Mouse (Mus musculus): ENCODE results near the gene Casz1. TPM values are rescaled to one million over a fixed set of nuclear protein-coding genes. Genes with fewer than 3 reads are reported as not detected.

The Casz1 gene
- polyA plus RNA-seq, 1 experiment from 2014 or later = 12.3 TPM

GRCm38 (mm10) chr4:148912134-148912533, 107.9 kb downstream of the Casz1 start:
- WGBS = 64% methylated on average over 7 of the region's 7 CpGs
- no peak for ATAC-seq (ENCODE audit: low FRiP score)
- H3K36me3 ChIP-seq = no peaks in the 10 kb centered on the region
- no peak overlapping the region for H3K9ac ChIP-seq (replicated peaks)
- H3K4me2 ChIP-seq = no peak overlapping the region
- no peak overlapping the region for H3K4me3 ChIP-seq (replicated peaks)
- peaks cover 28% of the 10 kb centered on the region for H3K27me3 ChIP-seq (replicated peaks)
- H3K4me1 ChIP-seq = peaks cover 68% of the 10 kb centered on the region
- H3K27ac ChIP-seq (replicated peaks) = peak overlapping the region; percentile 20; the same call in 1 of the 2 replicates
- no peaks in the 10 kb centered on the region for H3K9me3 ChIP-seq (replicated peaks)

GRCm38 (mm10) chr4:148912826-148913590, 108.8 kb downstream of the Casz1 start:
- Histone ChIP-seq H3K27me3 (replicated peaks) (peaks cover 33% of the 10 kb centered on the region), H3K4me2 (no peak overlapping the region), H3K9ac (replicated peaks) (no peak overlapping the region), H3K4me1 (peaks cover 69% of the 10 kb centered on the region), H3K36me3 (no peaks in the 10 kb centered on the region), H3K27ac (replicated peaks) (no peak overlapping the region; the same call in 1 of the 2 replicates), H3K9me3 (replicated peaks) (no peaks in the 10 kb centered on the region), H3K4me3 (replicated peaks) (no peak overlapping the region)
- WGBS = 63% methylated on average over 8 of the region's 8 CpGs
- ATAC-seq (ENCODE audit: low FRiP score) = no peak

- Histone ChIP-seq H3K4me1 (peaks cover 72% of the 10 kb centered on the region), H3K27ac (replicated peaks) (peak overlapping the region; percentile 71), H3K27me3 (replicated peaks) (peaks cover 43% of the 10 kb centered on the region), H3K9ac (replicated peaks) (0 out of 2 replicates have a peak overlapping the region, but pooled peaks have one; percentile 17), H3K36me3 (no peaks in the 10 kb centered on the region), H3K9me3 (replicated peaks) (no peaks in the 10 kb centered on the region), H3K4me2 (peak overlapping the region; percentile 13; the same call in 1 of the 2 replicates), H3K4me3 (replicated peaks) (no peak overlapping the region)
- peak; percentile 15 for ATAC-seq (ENCODE audit: low FRiP score)
- WGBS = 26% methylated on average over 10 of the region's 10 CpGs
Observed at GRCm38 (mm10) chr4:148914863-148915622, 110.8 kb downstream of the Casz1 start.

- no peak overlapping the region for H3K4me3 ChIP-seq (replicated peaks)
- no peak overlapping the region for H3K4me2 ChIP-seq
- no peak for ATAC-seq (ENCODE audit: low FRiP score)
- H3K36me3 ChIP-seq = no peaks in the 10 kb centered on the region
- WGBS = 50% methylated on average over 15 of the region's 15 CpGs
- peak overlapping the region; percentile 71 for H3K27ac ChIP-seq (replicated peaks)
- no peaks in the 10 kb centered on the region for H3K9me3 ChIP-seq (replicated peaks)
- peaks cover 40% of the 10 kb centered on the region for H3K27me3 ChIP-seq (replicated peaks)
- H3K4me1 ChIP-seq = peaks cover 77% of the 10 kb centered on the region
- no peak overlapping the region; the same call in 1 of the 2 replicates for H3K9ac ChIP-seq (replicated peaks)
Observed at GRCm38 (mm10) chr4:148915849-148916248, 111.6 kb downstream of the Casz1 start.

GRCm38 (mm10) chr4:148918707-148919447, 114.6 kb downstream of the Casz1 start:
- Histone ChIP-seq H3K27ac (replicated peaks) (peak overlapping the region; percentile 70), H3K4me3 (replicated peaks) (no peak overlapping the region), H3K27me3 (replicated peaks) (peaks cover 36% of the 10 kb centered on the region), H3K9ac (replicated peaks) (no peak overlapping the region), H3K4me2 (no peak overlapping the region), H3K36me3 (no peaks in the 10 kb centered on the region), H3K9me3 (replicated peaks) (no peaks in the 10 kb centered on the region), H3K4me1 (peaks cover 94% of the 10 kb centered on the region)
- WGBS = 39% methylated on average over 15 of the region's 15 CpGs
- no peak for ATAC-seq (ENCODE audit: low FRiP score)

- Histone ChIP-seq H3K27me3 (replicated peaks) (peaks cover 45% of the 10 kb centered on the region), H3K9me3 (replicated peaks) (no peaks in the 10 kb centered on the region), H3K4me1 (peaks cover 97% of the 10 kb centered on the region), H3K27ac (replicated peaks) (peak overlapping the region; percentile 70), H3K4me3 (replicated peaks) (no peak overlapping the region), H3K36me3 (no peaks in the 10 kb centered on the region), H3K4me2 (no peak overlapping the region), H3K9ac (replicated peaks) (no peak overlapping the region)
- 32% methylated on average over 11 of the region's 11 CpGs for WGBS
- no peak for ATAC-seq (ENCODE audit: low FRiP score)
Observed at GRCm38 (mm10) chr4:148920610-148921009, 116.4 kb downstream of the Casz1 start.

GRCm38 (mm10) chr4:148922221-148922700, 118.0 kb downstream of the Casz1 start:
- peaks cover 100% of the 10 kb centered on the region for H3K4me1 ChIP-seq
- H3K27ac ChIP-seq (replicated peaks) = peak overlapping the region; percentile 74
- H3K4me3 ChIP-seq (replicated peaks) = no peak overlapping the region
- H3K27me3 ChIP-seq (replicated peaks) = peaks cover 37% of the 10 kb centered on the region
- H3K9me3 ChIP-seq (replicated peaks) = no peaks in the 10 kb centered on the region
- no peaks in the 10 kb centered on the region for H3K36me3 ChIP-seq
- peak; percentile 25; the same call in 1 of the 2 replicates for ATAC-seq (ENCODE audit: low FRiP score)
- 0 out of 2 replicates have a peak overlapping the region, but pooled peaks have one; percentile 17 for H3K9ac ChIP-seq (replicated peaks)
- peak overlapping the region; percentile 42 for H3K4me2 ChIP-seq
- WGBS = 5% methylated on average over 16 of the region's 16 CpGs

GRCm38 (mm10) chr4:148923414-148923813, 119.2 kb downstream of the Casz1 start:
- H3K36me3 ChIP-seq = no peaks in the 10 kb centered on the region
- ATAC-seq (ENCODE audit: low FRiP score) = no peak
- H3K9ac ChIP-seq (replicated peaks) = no peak overlapping the region
- peak overlapping the region; percentile 74 for H3K27ac ChIP-seq (replicated peaks)
- peaks cover 31% of the 10 kb centered on the region for H3K27me3 ChIP-seq (replicated peaks)
- no peak overlapping the region for H3K4me2 ChIP-seq
- H3K4me1 ChIP-seq = peaks cover 94% of the 10 kb centered on the region
- H3K9me3 ChIP-seq (replicated peaks) = no peaks in the 10 kb centered on the region
- 39% methylated on average over 9 of the region's 9 CpGs for WGBS
- no peak overlapping the region for H3K4me3 ChIP-seq (replicated peaks)

GRCm38 (mm10) chr4:148923976-148924375, 119.7 kb downstream of the Casz1 start:
- no peaks in the 10 kb centered on the region for H3K36me3 ChIP-seq
- H3K4me1 ChIP-seq = peaks cover 94% of the 10 kb centered on the region
- no peak overlapping the region for H3K9ac ChIP-seq (replicated peaks)
- H3K4me3 ChIP-seq (replicated peaks) = no peak overlapping the region
- 52% methylated on average over 8 of the region's 8 CpGs for whole genome bisulfite sequencing
- ATAC-seq (ENCODE audit: low FRiP score) = no peak
- peaks cover 30% of the 10 kb centered on the region for H3K27me3 ChIP-seq (replicated peaks)
- H3K27ac ChIP-seq (replicated peaks) = peak overlapping the region; percentile 74
- H3K4me2 ChIP-seq = no peak overlapping the region
- no peaks in the 10 kb centered on the region for H3K9me3 ChIP-seq (replicated peaks)

GRCm38 (mm10) chr4:148925589-148926359, 121.5 kb downstream of the Casz1 start:
- Histone ChIP-seq H3K4me3 (replicated peaks) (no peak overlapping the region), H3K9me3 (replicated peaks) (no peaks in the 10 kb centered on the region), H3K4me1 (peaks cover 89% of the 10 kb centered on the region), H3K36me3 (no peaks in the 10 kb centered on the region), H3K9ac (replicated peaks) (no peak overlapping the region), H3K4me2 (no peak overlapping the region), H3K27ac (replicated peaks) (peak overlapping the region; percentile 14; the same call in 1 of the 2 replicates), H3K27me3 (replicated peaks) (peaks cover 21% of the 10 kb centered on the region)
- WGBS = 40% methylated on average over 18 of the region's 18 CpGs
- no peak for ATAC-seq (ENCODE audit: low FRiP score)

Measured in neural tube, embryonic 15.5 days (tissue).